Mouse (Mus musculus) left cerebral cortex, postnatal 36 days (tissue): ENCODE data around the gene G3bp2. TPM values are rescaled to one million over a fixed set of nuclear protein-coding genes. Genes with fewer than 3 reads are reported as not detected.
"Not testable (repeated sequence)": the region's sequence is repeated elsewhere in the genome, so short reads cannot be mapped to it uniquely, and the experiment has no call there.

ENCODE experiments used
- DNase-seq, 2 experiments: peaks; one replicate each; pipeline ENCODE4 v3.0.0; 2021 to 2022; ENCODE audit warnings: low spot score in 2 of 2, mixed read lengths in 1 of 2
- intact Hi-C: fragments of 180-260 bp; cut with DNase I; formaldehyde crosslinking; loops from one replicate; pipeline ENCODE4 v1.15.1; 2025
- total RNA-seq, 2 experiments: library from RNA; stranded (reverse); gene quantifications; 2 replicates each; pipeline ENCODE4 v1.2.3; 2021

The G3bp2 gene
- 100 to 1,000 TPM; 216 to 220 TPM for total RNA-seq

DNA sequence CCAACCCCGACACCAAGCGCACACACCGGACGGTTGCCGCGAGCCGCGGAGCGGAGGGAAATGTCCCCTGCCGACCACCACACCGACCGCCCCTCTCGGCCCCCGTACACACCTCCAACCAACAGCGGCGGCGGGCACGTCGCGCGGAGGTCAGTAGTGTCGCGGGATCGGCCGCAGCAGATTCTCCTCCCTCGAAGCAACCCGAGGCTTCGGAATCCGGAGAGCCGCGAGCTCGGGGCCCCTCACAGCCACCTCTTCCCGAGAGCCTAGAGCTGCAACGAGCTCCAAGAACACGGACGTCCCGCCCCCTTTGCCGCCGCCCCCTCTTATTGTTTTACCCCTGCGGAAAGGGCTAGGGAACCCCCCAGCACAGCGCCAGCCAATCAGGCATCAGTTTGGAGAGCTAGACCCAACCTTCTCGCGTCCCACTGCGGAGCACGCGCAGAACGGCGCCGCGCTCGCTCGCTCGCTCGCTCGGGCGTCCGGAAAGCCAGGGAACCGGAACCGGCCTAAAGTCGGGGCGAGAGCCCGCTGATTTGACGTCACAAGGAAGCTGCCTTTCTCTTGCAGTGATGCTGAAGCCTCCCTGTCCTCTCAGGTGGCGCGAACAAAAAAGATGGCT lies at the start of gene G3bp2:
Gene G3bp2 (minus strand): TSS at position 303 of the 622 bp plus-strand sequence.
- intact Hi-C loops: loop anchor here (1.0 to 2.0 kb wide), 3 partner anchors 41 to 120 kb away; partner anchors contain the start of genes Cdkl2, Rchy1 and Uso1
- DNase-seq: peak; percentile 96 to 97

DNA sequence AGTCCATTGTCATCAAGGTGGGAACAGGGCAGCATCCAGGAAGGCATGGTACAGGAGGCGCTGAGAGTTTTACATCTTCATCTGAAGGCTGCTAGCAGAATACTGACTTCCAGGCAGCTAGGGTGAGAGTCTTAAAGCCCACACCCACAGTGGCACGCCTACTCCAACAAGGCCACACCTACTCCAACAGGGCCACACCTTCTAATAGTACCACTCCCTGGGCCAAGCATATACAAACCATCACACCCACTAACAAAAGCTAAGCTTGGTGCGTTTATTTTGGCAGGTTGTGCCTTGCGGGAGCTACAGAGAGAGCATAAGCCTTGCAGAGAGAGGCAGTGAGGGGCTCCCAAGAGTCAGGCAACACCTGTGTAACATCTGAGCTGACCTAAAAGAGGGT lies 49.5 kb upstream of the G3bp2 start:
- intact Hi-C loops, DNase-seq: not testable (repeated sequence)

DNA sequence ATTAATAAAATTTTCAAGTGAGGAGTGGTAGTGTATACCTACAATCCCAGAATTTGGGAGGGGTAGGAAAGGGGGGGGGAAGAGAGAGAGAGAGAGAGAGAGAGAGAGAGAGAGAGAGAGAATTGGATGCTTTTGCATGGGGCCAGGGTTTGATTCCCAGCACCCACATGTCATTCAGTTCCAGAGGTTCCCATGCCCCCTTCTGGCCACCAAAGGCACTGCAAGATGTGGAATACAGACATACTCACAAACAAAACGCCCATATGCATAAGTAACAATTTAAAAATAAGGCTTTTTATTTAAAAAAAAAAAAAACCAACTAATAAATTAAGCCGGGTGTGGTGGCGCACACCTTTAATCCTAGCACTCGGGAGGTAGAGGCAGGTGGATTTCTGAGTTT lies 48.6 kb upstream of the G3bp2 start:
- no peak for DNase-seq
- intact Hi-C loops: no loop called here

DNA sequence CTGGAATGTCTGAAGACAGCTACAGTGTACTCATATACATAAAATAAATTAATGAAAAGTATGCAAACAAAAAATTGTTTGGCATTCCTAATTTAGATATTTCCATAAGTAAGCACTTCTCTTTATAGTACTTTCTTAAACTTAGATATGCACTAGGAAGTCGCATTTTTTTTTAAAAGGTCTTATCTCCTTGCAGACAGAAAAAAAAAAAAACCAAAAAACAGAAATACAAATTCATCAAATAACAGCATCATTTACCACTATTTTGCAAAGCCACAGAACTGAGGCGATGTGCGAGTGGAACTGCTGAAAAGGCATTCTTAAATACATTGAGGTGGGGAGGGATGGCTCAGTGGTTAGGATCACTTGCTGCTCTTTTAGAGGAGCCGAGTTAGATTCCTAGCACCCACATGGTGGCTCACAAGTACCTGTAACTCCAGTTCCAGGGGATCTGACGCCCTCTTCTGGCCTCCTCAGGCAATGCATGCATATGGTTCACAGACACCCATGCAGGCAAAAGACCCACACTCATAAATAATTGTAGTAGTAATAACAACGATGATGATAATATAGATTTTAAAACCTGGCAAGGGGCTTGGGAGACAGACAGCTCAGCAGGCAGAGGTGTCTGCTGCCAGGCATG lies 46.6 kb upstream of the G3bp2 start:
- intact Hi-C loops: no loop called here
- DNase-seq: no peak

DNA sequence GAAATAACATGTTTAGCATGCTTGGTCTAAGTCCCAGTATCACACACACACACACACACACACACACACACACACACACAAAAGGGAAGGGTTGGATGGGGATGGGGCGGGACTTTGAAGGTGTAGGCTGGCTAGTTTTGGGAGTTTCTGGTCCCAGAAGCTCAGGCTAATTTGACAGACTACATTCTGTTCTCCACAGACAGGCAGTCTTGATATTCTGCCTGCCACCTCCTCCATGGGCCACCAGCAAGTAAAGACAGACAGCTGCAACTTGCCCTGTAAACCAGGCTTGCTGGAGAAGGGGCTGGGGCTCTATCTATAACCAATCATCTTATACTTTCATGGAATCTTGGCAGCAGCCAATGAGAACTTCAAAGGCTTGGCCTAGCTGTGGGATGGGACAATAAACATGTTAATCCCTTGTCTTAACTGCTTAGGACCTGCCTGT lies 45.8 kb upstream of the G3bp2 start:
- no peak for DNase-seq
- intact Hi-C loops: no loop called here

DNA sequence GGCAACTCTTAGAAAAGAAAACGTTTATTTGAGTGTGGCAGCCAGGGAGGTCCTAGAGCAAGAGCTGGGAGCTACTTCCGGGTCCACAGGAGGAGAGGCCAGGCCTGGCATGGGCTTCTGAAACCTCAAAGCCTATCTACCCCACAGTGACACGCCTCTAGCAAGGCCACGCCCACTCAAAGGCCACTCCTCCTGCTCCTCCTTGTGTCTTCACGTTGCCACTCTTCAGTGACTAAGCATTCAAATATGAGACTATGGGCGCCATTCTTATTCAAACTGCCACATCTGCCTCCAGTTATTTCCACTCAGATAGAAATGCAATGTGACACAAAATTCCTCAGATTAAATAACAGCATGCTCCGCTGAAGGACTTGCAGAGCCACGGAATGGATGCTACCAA lies 45.1 kb upstream of the G3bp2 start:
- intact Hi-C loops: no loop called here
- DNase-seq: no peak

DNA sequence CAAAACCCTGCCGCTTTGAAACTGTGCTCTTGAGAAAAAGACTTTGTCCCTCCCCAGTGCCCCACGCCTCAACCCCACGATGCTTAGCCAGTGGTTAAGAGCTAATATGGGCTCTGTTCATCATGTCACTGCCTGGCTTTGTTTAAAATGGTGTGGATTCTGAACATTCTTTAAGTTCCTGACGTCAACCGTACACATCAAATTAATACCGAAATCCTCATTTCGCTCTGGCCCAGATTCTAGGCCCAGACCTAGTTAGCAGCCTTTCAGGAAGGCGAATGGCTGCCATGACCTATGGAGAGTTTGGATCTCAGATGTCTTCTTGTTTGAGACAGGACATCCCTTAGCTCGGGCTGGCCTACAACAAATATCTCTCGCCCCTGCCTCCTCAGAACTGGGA lies 44.2 kb upstream of the G3bp2 start:
- DNase-seq: no peak
- intact Hi-C loops: no loop called here

DNA sequence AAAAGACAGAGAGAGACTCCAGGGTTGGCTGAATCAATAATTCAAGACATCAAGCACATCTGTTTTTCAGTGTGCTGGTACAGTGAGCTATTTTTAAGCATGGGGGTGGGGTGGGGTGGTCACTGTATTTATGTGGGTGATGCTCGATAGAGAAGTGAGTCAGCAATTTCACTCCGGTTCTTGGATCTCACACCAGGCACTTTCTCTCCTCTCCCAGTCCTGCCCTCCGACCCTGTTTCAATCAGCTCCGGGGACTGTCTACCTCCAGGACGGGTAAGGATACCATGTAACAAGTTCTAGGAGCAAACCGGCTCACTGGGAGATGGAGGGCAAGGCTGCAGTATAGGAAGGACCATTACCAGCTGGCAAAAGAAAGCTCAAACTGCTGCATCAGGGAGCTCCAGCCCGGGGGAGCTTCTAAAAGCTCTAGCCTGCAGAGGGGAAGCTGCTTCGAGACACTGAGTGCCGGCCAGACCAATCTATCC lies 43.7 kb upstream of the G3bp2 start:
- no peak for DNase-seq
- intact Hi-C loops: no loop called here

DNA sequence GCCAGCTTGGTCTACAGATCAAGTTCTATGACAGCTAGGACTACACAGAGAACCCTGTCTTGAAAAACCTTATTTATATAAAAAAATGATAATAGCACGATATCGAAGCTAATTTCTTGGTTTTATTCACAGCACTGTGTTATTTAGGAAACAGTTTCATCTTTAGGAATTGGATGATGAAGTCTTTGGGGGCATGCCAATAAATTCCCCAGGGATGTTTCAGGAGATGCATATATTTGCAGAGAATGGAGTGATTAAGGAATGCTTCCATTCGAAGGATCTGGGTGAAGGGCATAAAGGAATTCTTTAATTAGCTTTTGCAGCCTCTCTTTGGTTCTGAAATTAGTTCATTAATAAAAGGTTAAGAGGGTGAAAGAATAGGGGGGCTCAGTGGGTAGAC lies 41.9 kb upstream of the G3bp2 start:
- DNase-seq: no peak
- intact Hi-C loops: no loop called here

DNA sequence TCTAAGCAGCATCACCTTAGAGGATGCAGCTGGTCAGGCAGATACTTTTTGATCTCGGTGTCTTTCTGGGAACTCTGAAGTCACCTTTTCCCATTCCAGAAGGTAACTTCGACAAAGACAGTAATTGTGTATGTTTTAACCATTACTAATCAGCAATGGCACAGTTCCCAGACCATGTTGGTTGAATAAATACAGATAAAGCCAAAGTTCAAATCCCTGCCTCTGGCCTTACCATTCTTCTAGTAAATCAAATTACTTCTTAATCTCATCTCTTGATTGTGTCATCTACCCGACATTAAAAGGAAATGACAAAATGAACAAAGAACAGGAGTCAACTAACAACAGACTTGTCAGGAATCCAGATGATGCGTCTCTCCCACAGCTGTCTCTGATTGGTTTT lies 38.1 kb upstream of the G3bp2 start:
- no peak for DNase-seq
- intact Hi-C loops: no loop called here

DNA sequence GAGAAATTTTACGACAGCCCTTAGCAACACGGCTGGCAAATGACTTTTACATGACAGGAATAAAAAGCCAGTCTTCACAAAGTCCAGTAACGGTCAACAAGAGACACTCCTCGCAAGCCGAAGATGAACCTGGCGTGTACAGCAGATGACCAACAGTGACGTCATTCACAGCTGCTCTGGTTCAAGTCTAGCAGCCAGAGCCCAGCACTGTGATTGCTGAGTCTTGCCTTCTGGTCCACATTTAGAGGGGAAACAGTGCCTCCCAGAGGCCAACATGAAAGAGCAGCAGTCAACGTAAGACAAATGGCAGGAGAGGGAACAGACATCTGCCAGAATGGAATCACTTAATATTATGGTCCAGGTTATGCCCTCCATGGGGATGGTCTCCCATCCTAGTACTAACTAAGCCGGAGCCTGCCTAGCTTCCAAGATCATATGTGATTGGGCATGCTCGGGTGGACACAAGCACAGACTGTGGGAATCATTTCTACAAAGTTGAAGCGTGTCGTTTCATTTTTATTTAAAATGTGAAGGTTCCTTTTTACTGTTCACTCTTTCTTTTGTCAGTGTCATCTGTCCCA lies 34.4 kb upstream of the G3bp2 start:
- intact Hi-C loops: no loop called here
- DNase-seq: peak; percentile 51 to 56

DNA sequence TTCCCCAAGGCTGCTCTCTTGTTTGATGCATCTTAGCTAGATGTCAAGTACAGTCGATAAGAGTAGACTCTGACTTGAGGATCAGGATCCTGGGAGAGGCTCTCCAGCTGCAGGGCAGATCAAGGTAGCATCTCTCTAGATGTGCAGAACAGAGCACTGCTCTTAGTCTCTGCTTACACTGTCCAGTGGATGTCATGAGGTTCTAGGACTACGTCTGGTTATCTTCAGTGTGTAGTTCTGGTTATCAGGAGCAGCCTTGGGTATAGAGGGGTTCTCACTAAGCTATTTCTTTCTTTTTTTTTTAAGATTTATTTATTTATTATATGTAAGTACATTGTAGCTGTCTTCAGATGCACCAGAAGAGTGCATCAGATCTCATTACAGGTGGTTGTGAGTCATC lies 31.4 kb upstream of the G3bp2 start:
- intact Hi-C loops: no loop called here
- DNase-seq: no peak

DNA sequence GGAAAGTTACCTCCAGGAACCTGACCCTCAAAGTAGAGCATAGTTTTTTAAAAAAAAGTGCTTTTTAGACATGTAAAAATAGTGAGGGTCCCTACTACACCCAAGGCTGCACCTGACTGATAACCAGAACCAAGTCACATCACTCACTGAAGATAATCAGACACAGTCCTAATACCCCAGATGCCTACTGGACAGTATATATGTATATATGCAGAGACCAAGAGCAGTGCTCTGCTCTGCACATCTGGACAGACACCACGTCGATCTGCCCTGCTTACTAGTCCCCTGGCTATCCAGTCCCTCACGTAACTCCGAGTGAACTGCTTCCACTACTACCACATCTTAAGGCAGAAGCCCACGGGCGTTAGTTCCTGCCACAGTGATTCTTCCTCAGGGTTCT lies 30.7 kb upstream of the G3bp2 start:
- intact Hi-C loops: no loop called here
- no peak for DNase-seq

DNA sequence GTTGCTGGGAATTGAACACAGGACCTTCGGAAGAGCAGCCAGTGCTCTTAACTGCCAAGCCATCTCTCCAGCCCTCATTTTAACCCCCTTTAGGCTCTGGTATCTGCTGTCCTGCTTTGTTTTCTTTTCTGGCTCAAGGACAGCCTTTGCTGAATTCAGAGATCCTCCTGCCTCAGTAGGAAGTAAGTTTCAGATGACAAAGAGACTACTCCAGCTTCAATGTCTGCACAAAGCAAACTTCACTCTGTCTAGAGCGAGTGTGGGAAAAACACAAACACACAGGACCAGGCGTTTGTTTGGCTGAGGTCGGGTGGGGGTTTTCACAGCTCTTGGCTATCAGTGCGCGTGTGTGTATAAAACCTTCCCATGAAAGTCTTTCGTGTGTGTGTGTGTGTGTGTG lies 30.0 kb upstream of the G3bp2 start:
- intact Hi-C loops: no loop called here
- DNase-seq: no peak

DNA sequence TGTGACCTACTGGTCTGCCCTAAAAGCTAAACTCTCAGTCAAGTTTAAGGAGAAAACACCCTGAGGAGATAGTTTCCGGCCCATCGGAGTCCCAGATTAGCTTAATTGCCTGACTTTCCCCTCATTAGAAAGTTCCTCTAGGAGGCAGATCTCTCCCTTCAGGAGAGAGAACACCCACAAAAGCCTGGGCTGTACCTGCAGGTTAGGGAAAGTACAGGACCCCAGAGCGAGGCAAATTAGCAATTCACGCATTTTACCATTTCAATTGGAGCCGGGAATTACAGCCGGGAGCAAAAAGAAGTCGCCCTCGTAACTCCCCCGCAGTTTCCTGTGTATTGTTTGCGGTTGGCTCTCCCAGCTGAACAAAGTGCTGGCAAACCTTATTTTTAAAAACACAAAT lies 29.1 kb upstream of the G3bp2 start:
- DNase-seq: no peak
- intact Hi-C loops: no loop called here

DNA sequence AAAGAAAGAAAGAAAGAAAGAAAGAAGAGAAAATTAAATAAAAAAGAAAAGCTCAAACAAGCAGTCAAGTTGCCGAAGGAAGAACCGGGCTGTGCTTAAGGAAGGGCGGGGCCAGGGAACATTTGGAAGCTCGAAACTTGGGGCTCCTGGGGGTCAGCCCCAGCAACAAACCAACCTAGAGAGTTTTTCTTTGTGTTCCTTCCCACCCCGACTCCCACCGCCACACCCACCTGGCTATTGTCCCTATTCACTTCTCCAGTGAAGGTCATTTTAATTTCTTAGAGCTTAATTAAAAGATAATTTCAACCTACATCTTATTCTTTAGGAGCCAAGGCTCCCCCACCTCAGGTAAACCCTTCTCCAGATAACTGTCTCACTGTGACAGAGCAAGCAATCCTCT lies 28.7 kb upstream of the G3bp2 start:
- intact Hi-C loops: no loop called here
- no peak for DNase-seq

DNA sequence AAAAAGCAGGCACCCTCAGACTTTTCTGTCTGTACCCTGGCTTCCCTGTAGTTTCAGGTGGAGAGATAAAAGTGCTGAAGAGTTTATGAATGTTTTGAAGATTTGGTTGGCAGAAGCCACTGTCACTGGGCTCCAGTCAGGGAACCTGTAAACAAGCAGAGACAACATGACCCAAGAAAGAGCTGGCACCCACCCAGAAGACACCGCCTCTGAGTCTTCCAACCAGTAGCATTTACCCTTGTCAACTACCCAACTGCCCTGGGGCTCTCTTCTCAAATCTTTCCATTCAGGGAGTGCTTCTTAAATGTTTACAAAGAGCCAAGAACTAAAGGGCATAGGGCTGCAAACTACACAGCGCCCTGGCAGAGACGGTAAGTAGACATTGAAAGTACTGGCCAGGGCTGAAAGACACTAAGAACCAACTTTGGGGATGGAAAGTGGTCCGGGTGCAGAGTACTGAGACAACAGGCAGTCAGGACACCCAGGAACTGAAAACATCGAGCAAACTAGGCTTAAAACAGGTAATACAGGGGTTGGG lies 27.4 kb upstream of the G3bp2 start:
- intact Hi-C loops: no loop called here
- DNase-seq: no peak

DNA sequence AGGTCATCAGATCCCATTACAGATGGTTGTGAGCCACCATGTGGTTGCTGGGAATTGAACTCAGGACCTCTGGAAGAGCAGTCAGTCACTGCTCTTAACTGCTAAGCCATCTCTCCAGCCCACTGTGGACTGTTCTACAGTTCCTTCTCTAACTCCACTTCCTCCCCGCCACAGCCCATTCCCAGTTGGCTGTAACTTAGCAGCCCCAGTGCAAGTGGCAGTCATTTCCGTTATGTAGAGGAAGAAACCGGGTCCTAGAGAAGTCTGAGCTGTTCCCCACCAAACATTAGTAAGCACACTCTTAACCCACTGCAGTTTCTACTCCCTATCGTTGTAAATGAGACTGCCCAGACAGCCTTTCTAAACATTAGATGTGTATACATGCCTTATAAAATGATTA lies 23.8 kb upstream of the G3bp2 start:
- DNase-seq: no peak
- intact Hi-C loops: no loop called here

DNA sequence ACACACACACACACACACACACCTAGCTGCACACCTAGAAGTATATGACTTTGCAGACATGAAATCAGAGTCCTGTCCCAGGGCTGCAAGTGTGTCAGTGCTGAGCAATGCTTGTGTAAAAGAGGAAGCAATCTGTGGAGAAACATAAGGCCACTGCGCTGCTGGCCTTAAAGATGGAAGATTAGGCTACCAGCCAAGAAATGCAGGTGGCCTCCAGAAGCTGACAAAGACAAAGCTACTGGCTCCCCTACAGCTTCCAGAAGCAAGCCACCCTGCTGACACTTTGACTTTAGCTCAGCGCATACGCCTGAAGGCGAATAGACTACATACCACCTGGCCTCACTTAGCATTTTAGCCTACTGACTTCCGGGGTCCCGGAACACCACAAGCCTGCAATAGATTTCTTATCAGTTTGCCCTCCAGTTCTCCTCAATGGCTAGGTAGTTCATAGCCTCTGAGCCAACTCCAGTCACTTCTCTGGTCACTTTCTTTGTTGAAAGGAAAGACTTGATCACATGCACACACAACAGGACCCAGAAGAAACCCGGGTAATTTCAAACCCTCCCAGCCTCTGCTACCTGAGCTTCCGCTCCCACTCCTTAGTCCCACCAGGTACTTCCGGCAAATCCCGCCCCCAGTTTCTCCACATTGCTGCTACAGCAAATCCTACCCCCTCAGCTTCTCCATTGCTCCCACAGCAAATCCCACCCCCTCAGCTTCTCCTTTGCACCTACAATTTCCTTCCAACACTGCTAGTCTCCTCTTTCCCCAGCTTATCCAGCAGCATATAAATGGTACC lies 23.0 kb upstream of the G3bp2 start:
- DNase-seq: no peak
- intact Hi-C loops: no loop called here

DNA sequence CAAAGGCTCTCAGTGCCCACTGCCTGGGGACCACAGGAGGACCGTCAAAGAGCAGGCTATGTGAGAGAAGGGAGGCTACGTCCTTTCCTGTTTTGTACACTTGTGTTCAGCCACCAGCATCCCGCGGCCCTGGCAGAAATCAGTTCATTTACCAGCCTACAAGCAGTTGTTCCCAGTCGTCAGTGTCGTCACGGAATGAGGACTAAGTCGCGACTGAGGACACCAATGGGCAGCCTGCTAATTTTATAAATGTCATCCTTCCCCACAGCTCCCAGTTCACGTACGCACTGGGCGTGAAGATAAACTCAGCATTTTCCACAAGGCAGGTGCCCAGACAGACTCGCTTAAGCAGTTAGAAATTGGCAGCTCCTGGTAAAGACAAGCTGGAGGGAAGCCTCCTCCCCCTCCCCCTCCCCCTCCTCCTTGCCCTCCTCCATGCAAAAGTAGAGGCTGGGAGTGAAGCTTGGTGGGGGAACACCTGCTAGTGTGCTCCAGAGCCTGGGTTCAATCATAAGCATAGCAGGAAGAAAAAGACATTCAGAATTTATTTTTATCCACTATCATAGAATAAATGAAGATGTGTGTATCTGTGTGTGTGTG lies 20.4 kb upstream of the G3bp2 start:
- no peak for DNase-seq
- intact Hi-C loops: no loop called here
